Mouse (Mus musculus) spleen, postnatal 10 days (tissue): Measurements from ENCODE around the gene Itgb5.

ENCODE experiments used
- DNase-seq, 2 experiments: peaks; one replicate each; pipeline ENCODE4 v3.0.0; 2021 to 2022; ENCODE audit warnings: low spot score in 2 of 2

Itgb5 gene

GRCm38 (mm10) chr16:33878041-33878783 lies 48.7 kb downstream of the Itgb5 start:
- no peak for DNase-seq

- no peak for DNase-seq
These were observed 49.6 kb downstream of the Itgb5 start for GRCm38 (mm10) chr16:33879031-33879430.

- DNase-seq: no peak
These were observed 50.1 kb downstream of the Itgb5 start for GRCm38 (mm10) chr16:33879556-33879955.

- no peak for DNase-seq
These were observed 51.3 kb downstream of the Itgb5 start for GRCm38 (mm10) chr16:33880765-33881164.

- DNase-seq: no peak
These were observed 53.1 kb downstream of the Itgb5 start for GRCm38 (mm10) chr16:33882540-33882939.

- DNase-seq: no peak
These were observed 53.8 kb downstream of the Itgb5 start for GRCm38 (mm10) chr16:33883046-33883975.

- no peak for DNase-seq
These were observed 54.7 kb downstream of the Itgb5 start for GRCm38 (mm10) chr16:33884201-33884600.

GRCm38 (mm10) chr16:33885021-33885471 lies 55.6 kb downstream of the Itgb5 start:
- DNase-seq: peak in 1 of 2 experiments; percentile 47

- no peak for DNase-seq
These were observed 56.3 kb downstream of the Itgb5 start for GRCm38 (mm10) chr16:33885671-33886328.

- no peak for DNase-seq
These were observed 57.2 kb downstream of the Itgb5 start for GRCm38 (mm10) chr16:33886665-33887064.

- DNase-seq: no peak
These were observed 58.5 kb downstream of the Itgb5 start for GRCm38 (mm10) chr16:33887981-33888380.

GRCm38 (mm10) chr16:33889000-33889607 lies 59.6 kb downstream of the Itgb5 start:
- no peak for DNase-seq

- DNase-seq: no peak
These were observed 61.6 kb downstream of the Itgb5 start for GRCm38 (mm10) chr16:33891099-33891498.

- DNase-seq: peak in 1 of 2 experiments; percentile 56
These were observed 62.3 kb downstream of the Itgb5 start for GRCm38 (mm10) chr16:33891561-33892281.

GRCm38 (mm10) chr16:33892539-33892938 lies 63.1 kb downstream of the Itgb5 start:
- no peak for DNase-seq

GRCm38 (mm10) chr16:33893796-33894195 lies 64.3 kb downstream of the Itgb5 start:
- no peak for DNase-seq

GRCm38 (mm10) chr16:33894449-33894848 lies 65.0 kb downstream of the Itgb5 start:
- no peak for DNase-seq

GRCm38 (mm10) chr16:33895690-33896089 lies 66.2 kb downstream of the Itgb5 start:
- DNase-seq: no peak

GRCm38 (mm10) chr16:33896801-33897200 lies 67.3 kb downstream of the Itgb5 start:
- no peak for DNase-seq

GRCm38 (mm10) chr16:33903664-33904441 lies 74.4 kb downstream of the Itgb5 start:
- DNase-seq: no peak
